Mouse (Mus musculus) intestine, embryonic 14.5 days (tissue): ENCODE measurements around the gene Large2. TPM values are rescaled to one million over a fixed set of nuclear protein-coding genes. Genes with fewer than 3 reads are reported as not detected.

ENCODE experiments used
- ATAC-seq: fragments of 200-750 bp; cut with Nextera tagmentation; replicated peaks from 2 replicates; pipeline ENCODE4 v1.8.0; 2017; ENCODE audit warnings: low read depth, moderate number of reproducible peaks, moderate TSS enrichment, moderate library complexity; ENCODE audit not compliant: low FRiP score, low TSS enrichment
- DNase-seq: peaks from one replicate; pipeline ENCODE4 v3.0.0-alpha.2; 2018; ENCODE audit warnings: low spot score
- H3K27ac ChIP-seq: fragments of 300-500 bp; sonication (generic); 2 replicates; pipeline ENCODE4 v1.5.1; 2014; ENCODE audit warnings: low read depth, mild to moderate bottlenecking, control low read depth
- H3K27me3 ChIP-seq: fragments of 300-500 bp; sonication (generic); replicated peaks from 2 replicates; pipeline ENCODE4 v1.6.1; 2014; ENCODE audit warnings: low read length, control low read depth; ENCODE audit not compliant: control insufficient read depth, insufficient read depth
- H3K36me3 ChIP-seq: fragments of 300-500 bp; sonication (generic); 2 replicates; pipeline ENCODE4 v1.6.1; 2014; ENCODE audit warnings: low read length, control low read depth; ENCODE audit not compliant: control insufficient read depth, insufficient read depth
- H3K4me1 ChIP-seq: fragments of 300-500 bp; sonication (generic); replicated peaks from 2 replicates; pipeline ENCODE4 v1.6.1; 2014; ENCODE audit warnings: low read length, control low read depth, mixed read lengths; ENCODE audit not compliant: control insufficient read depth, insufficient read depth
- H3K4me2 ChIP-seq: fragments of 300-500 bp; sonication (generic); 2 replicates; pipeline ENCODE4 v1.6.1; 2014; ENCODE audit warnings: low read length
- H3K4me3 ChIP-seq: fragments of 300-500 bp; sonication (generic); 2 replicates; pipeline ENCODE4 v1.5.1; 2014; ENCODE audit warnings: low read depth, low read length, control low read depth, mixed read lengths
- H3K9ac ChIP-seq: fragments of 300-500 bp; sonication (generic); 2 replicates; pipeline ENCODE4 v1.6.1; 2014; ENCODE audit warnings: mild to moderate bottlenecking, low read length
- H3K9me3 ChIP-seq: fragments of 300-500 bp; sonication (generic); 2 replicates; pipeline ENCODE4 v1.6.1; 2016; ENCODE audit warnings: low read length, control low read depth; ENCODE audit not compliant: control insufficient read depth
- WGBS: fragments of 180-500 bp; shearing (Covaris S2); extraction: QIAGEN DNeasy Blood & Tissue Kit; methylation state at CpG from one replicate; pipeline ENCODE4 v1.1.7; 2014; 5-methylcytosine and 5-hydroxymethylcytosine counted together
- polyA plus RNA-seq: library from polyadenylated mRNA; unstranded; fragments of >200 nt; fragmentation: Nextera tagmentation; extraction: Ambion mirVana; gene quantifications from 2 replicates; pipeline ENCODE4 v1.2.1, GENCODE M21; 2014

Gene Large2
- polyA plus RNA-seq, 1 experiment from 2014 or later: 12.6 TPM

DNA sequence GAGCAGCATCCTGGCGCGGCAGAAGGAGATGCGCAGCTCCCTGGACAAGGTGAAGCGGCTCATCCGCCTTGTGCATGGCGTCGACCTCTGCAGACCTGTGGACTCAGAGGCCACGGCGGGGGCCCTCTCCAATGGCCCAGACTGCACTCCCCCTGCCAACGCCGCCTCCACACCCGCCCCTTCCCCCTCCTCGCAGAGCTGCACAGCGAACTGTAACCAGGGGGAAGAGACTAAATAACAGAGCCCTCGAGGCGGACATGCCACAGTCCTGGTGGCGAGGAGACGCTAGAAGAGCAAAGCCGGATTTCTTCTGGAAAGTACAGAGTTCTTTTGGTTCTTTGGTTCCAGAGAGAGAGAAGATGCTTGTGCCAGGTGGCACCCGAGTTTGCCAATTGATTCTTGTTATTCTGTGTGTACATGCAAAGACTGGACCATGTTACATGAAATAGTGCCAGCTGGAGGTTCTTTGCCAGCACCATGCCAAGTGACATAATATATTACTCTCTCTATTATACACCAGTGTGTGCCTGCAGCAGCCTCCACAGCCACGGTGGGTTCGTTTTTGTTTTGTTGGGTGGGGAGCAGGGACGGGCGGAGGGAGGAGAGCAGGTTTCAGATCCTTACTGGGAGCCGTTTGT, 14.4 kb downstream of the Large2 start:
- H3K9ac ChIP-seq: no peak overlapping the region
- DNase-seq (no peak), ATAC-seq (no peak)
- no peak overlapping the region for H3K4me3 ChIP-seq
- no peaks in the 10 kb centered on the region for H3K27me3 ChIP-seq
- H3K36me3 ChIP-seq: peaks cover 75% of the 10 kb centered on the region
- no peak overlapping the region for H3K27ac ChIP-seq
- WGBS: 73% methylated on average over 24 of the region's 25 CpGs
- no peaks in the 10 kb centered on the region for H3K9me3 ChIP-seq
- no peaks in the 10 kb centered on the region for H3K4me1 ChIP-seq
- no peak overlapping the region for H3K4me2 ChIP-seq

DNA sequence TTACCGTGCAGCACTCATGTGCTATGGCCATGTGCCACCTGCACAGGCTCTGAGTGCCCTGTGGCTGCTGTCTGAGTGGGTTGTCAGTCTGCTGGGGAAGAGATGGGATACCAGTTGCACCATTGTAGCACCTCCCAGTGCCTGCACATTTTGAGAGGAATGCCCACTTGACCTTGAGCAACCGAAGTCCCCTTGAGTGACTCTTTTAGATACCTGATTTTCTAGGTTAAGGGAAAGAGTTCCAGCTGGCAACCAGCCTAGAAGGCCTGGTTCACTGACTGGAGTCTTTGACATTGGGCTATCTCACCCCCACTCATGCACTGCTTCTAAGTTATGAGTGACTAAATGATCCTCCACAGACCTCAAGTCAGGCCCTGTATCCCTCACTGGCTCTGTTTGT, 15.4 kb downstream of the Large2 start:
- Histone ChIP-seq H3K4me2 (no peak overlapping the region), H3K4me1 (no peaks in the 10 kb centered on the region), H3K27ac (no peak overlapping the region), H3K36me3 (peaks cover 82% of the 10 kb centered on the region), H3K4me3 (no peak overlapping the region), H3K27me3 (no peaks in the 10 kb centered on the region), H3K9ac (no peak overlapping the region), H3K9me3 (no peaks in the 10 kb centered on the region)
- DNase-seq: no peak
- no peak for ATAC-seq
- WGBS: 91% methylated on average over 2 of the region's 2 CpGs

DNA sequence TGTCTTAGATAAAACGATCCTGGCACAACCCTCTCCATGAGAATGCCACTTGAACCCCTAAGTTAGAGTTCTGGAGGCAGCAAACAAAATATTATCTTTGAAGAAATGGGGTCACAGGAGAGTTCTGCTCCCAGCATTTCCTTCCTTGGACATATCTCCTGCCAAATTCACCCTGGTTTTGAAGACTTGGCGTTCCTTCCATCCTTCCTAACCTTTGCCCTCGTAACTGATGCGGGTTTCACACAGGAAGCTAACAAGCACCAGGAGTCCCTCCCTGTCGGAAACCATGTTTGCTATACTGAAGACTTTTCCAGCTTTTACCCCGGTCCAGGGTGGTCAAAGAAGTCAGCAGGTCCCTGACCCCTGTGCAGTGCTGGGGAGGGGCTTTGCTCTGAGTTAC, 20.4 kb downstream of the Large2 start:
- ATAC-seq: no peak
- WGBS: 43% methylated on average over 6 of the region's 6 CpGs
- Histone ChIP-seq H3K9me3 (no peaks in the 10 kb centered on the region), H3K4me2 (no peak overlapping the region), H3K4me3 (no peak overlapping the region), H3K4me1 (no peaks in the 10 kb centered on the region), H3K9ac (no peak overlapping the region), H3K27ac (no peak overlapping the region), H3K36me3 (peaks cover 77% of the 10 kb centered on the region), H3K27me3 (no peaks in the 10 kb centered on the region)
- no peak for DNase-seq

DNA sequence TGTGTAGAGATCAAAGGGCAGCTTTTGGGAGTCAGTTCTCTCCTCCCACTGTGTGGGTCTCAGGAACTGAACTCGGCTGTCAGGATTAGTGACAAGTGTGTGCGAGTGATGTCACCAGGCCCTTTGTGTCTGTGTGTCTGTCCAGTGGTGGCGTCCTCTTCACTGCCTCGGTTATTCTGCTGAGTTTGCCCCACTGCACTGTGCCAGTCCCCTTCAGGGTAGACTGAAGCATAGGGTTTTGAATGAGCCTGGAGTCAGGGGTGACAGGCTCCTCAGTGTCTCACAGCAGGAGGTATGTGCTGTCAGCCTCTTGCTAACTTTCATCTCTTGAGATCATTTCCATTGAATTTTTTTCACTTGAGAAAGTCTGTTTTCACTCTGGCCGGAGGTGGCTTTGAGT, 21.3 kb downstream of the Large2 start:
- Histone ChIP-seq H3K4me1 (no peaks in the 10 kb centered on the region), H3K36me3 (peaks cover 75% of the 10 kb centered on the region), H3K9ac (no peak overlapping the region), H3K4me2 (no peak overlapping the region), H3K4me3 (no peak overlapping the region), H3K27ac (no peak overlapping the region), H3K9me3 (no peaks in the 10 kb centered on the region), H3K27me3 (no peaks in the 10 kb centered on the region)
- ATAC-seq: no peak
- DNase-seq: no peak
- 86% methylated on average over 5 of the region's 5 CpGs for WGBS

DNA sequence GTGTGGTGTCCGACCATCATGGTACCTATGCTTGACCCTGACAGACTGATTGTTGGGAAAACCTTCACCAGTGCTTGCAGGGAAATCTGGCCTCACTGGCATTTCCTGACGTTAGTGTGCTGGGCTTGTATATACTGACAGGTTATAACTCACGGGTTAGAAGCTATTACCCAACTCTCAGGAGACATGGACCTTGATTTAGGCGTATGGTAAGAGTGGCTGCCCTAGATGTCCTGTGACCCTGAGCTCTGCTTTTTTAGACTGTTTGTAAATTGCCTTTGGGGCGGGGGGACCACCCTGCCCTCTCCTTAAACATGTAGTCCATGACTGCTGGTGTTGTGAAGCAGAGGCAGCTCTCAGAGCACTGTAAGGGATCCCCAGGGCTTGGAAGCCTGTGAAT, 24.0 kb downstream of the Large2 start:
- ATAC-seq (no peak), DNase-seq (no peak)
- 42% methylated on average over 5 of the region's 5 CpGs for WGBS
- Histone ChIP-seq H3K4me2 (no peak overlapping the region), H3K36me3 (peaks cover 64% of the 10 kb centered on the region), H3K27me3 (no peaks in the 10 kb centered on the region), H3K27ac (no peak overlapping the region), H3K9me3 (no peaks in the 10 kb centered on the region), H3K4me3 (no peak overlapping the region), H3K4me1 (no peaks in the 10 kb centered on the region), H3K9ac (no peak overlapping the region)

DNA sequence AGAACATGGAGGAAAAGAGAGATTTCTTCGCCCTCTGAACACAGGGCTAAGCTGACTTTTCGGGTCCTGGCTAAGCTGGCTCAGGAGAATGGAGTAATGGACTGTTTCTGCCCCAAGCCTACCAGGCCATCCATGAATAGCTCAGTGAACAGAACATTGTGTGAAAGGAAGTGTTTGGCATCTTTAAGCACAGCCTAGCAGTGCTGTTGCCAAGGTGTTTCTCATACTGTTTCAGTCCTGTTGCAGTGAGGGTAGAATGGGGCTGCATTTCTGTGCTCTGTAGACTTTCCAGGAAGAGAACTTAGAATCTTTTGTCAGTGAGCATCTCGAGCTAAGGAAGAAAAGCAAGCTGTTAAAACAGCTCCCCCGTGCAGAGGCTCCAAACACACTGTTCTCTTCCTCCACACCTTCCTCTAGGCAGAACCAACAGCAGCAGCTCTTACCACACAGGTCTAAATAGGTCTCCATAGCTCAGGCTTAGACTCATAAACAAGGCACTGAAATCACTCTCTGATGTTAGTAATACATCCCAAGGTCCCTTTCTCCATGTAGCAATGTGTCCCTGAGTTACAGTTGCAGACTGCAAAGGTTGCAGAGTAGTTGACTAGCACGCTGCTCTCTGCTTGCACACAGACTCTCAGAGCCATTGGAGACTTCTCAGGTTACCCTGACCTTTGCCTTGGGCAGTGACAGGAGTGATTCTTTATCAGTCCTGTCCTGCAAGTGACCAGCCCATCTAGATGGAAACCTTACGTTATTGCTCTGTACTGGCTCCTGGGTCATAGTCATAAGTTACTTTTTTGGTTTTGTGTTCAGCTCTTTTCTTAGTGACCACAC, 24.9 kb downstream of the Large2 start:
- Histone ChIP-seq H3K4me3 (no peak overlapping the region), H3K27me3 (no peaks in the 10 kb centered on the region), H3K4me2 (no peak overlapping the region), H3K36me3 (peaks cover 62% of the 10 kb centered on the region), H3K9ac (no peak overlapping the region), H3K27ac (no peak overlapping the region), H3K4me1 (no peaks in the 10 kb centered on the region), H3K9me3 (no peaks in the 10 kb centered on the region)
- ATAC-seq (no peak), DNase-seq (no peak)
- WGBS: 56% methylated on average over 6 of the region's 6 CpGs

DNA sequence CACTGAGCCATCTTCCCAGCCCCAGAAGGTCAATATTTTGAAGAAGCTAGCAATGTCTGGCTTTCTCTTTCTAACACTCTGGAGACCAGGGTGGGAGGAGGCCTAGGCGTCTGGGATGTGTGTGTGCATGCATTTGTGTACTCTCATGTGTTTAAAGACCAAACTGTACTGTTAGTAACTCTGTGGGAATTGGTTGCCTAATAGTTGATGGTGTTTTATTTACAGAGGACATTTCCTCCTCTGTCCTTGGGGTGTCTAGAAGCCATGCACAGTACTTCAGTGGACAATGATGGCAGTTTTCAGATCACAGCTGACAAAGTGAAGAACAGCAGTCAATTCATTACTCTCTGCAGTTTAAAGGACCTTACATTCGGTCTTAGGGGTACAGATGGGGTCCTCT, 27.5 kb downstream of the Large2 start:
- no peaks in the 10 kb centered on the region for H3K4me1 ChIP-seq
- H3K4me2 ChIP-seq: no peak overlapping the region
- WGBS: 83% methylated on average over 2 of the region's 2 CpGs
- H3K27me3 ChIP-seq: no peaks in the 10 kb centered on the region
- H3K9ac ChIP-seq: no peak overlapping the region
- no peaks in the 10 kb centered on the region for H3K9me3 ChIP-seq
- no peak for DNase-seq
- H3K4me3 ChIP-seq: no peak overlapping the region
- no peak for ATAC-seq
- peaks cover 67% of the 10 kb centered on the region for H3K36me3 ChIP-seq
- H3K27ac ChIP-seq: no peak overlapping the region

DNA sequence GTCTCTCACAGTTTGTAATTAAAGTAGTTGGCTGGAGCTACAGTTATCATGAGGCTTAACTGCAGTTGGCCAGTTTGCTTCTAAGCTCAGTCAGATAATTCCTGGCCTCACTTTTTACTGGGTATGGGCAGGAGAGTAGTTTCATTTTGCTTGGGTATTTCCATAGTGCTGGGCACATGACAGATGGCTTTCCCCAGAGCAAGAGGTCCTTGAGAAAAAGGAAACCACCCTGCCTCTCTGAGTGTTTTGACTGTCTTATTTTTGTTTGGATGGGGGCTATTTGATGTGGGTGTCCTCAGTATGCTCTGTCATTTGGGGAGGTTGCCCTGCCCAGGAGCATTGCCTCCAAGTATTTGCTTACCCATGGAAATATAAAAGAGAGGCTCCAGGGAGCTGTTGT, 32.3 kb downstream of the Large2 start:
- Histone ChIP-seq H3K9me3 (no peaks in the 10 kb centered on the region), H3K4me2 (no peak overlapping the region), H3K36me3 (peaks cover 56% of the 10 kb centered on the region), H3K4me1 (no peaks in the 10 kb centered on the region), H3K27me3 (no peaks in the 10 kb centered on the region), H3K27ac (no peak overlapping the region), H3K9ac (no peak overlapping the region), H3K4me3 (no peak overlapping the region)
- DNase-seq (no peak), ATAC-seq (no peak)

DNA sequence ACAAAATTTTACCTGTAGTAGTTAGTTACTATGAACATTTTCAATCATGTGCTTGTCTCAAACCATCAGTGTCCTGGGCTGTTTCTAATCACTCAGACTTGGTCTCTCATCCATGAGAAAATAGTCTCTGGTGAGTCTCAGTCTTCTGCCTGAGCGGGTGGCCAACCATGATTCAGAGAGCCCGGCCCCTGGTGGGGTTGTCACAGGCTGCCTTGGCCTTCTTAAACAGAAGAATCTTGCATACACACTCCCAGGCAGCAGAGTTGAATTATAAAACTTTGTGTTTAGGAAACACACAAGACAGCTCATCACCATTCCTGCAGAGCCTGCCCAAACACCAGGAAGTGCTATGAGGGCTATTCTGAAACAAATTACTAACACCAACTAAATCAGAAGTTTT, 42.8 kb downstream of the Large2 start:
- Histone ChIP-seq H3K9ac (no peak overlapping the region), H3K9me3 (no peaks in the 10 kb centered on the region), H3K4me1 (no peaks in the 10 kb centered on the region), H3K4me2 (no peak overlapping the region), H3K4me3 (no peak overlapping the region), H3K36me3 (peaks cover 80% of the 10 kb centered on the region), H3K27ac (no peak overlapping the region), H3K27me3 (no peaks in the 10 kb centered on the region)
- 89% methylated on average over 2 of the region's 2 CpGs for WGBS
- no peak for ATAC-seq
- DNase-seq: no peak
